Mouse (Mus musculus): ENCODE results near the gene Twf2.

DNA sequence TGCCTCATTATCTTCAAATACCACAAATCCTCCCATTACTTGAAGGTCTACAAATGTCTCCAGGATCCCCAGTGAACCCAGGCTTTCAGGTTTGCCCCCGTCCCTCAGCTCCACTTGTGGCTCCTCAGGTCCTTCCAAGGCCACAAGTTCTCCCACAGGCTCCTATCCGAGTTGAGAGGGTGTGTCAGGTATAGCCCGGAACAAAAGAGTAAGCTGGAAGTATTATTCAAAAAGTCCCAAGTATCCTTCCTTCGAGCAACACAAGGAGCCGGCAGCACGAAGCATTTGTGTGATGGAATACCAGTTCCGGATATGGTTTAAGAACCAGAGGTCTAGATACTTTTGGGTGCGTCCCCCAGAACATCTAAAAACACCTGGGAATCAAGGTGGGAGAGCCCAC, 10.9 kb upstream of the Twf2 start:
- TF ChIP-seq CTCF (IDR thresholded peaks at IDR 0.05; ENCODE audit: control insufficient read depth, insufficient read depth, insufficient replicate concordance, low read depth, low read length) (no peak), POLR2A (IDR thresholded peaks at IDR 0.05; ENCODE audit: control insufficient read depth, low read depth, low read length) (no peak)
